Mouse (Mus musculus) embryonic facial prominence, embryonic 10.5 days (tissue): Measurements from ENCODE around the gene Rxra. TPM values are rescaled to one million over a fixed set of nuclear protein-coding genes. Genes with fewer than 3 reads are reported as not detected.

Experiments used
- DNase-seq: peaks from one replicate; pipeline ENCODE4 v3.0.0-alpha.2; 2017; ENCODE audit warnings: low spot score
- H3K27ac ChIP-seq: fragments of 300-500 bp; sonication (generic); replicated peaks from 2 replicates; pipeline ENCODE4 v1.5.1; 2016; ENCODE audit warnings: mild to moderate bottlenecking
- H3K27me3 ChIP-seq: fragments of 300-500 bp; sonication (generic); replicated peaks from 2 replicates; pipeline ENCODE4 v1.6.1; 2016; ENCODE audit warnings: low read depth, mild to moderate bottlenecking; ENCODE audit not compliant: poor library complexity, severe bottlenecking
- H3K36me3 ChIP-seq: fragments of 300-500 bp; sonication (generic); replicated peaks from 2 replicates; pipeline ENCODE4 v1.6.1; 2016; ENCODE audit warnings: mild to moderate bottlenecking, moderate library complexity
- H3K4me1 ChIP-seq: fragments of 300-500 bp; sonication (generic); 2 replicates; pipeline ENCODE4 v1.6.1; 2016
- H3K4me3 ChIP-seq: fragments of 300-500 bp; sonication (generic); 2 replicates; pipeline ENCODE4 v1.5.1; 2016; ENCODE audit warnings: mild to moderate bottlenecking, moderate library complexity
- H3K9me3 ChIP-seq: fragments of 300-500 bp; sonication (generic); 2 replicates; pipeline ENCODE4 v1.6.1; 2016; ENCODE audit warnings: mild to moderate bottlenecking
- WGBS: fragments of 180-500 bp; shearing (Covaris S2); methylation state at CpG from one replicate; pipeline ENCODE4 v1.1.7; 2016; 5-methylcytosine and 5-hydroxymethylcytosine counted together
- polyA plus RNA-seq: library from polyadenylated mRNA; unstranded; fragments of >200 nt; fragmentation: Nextera tagmentation; extraction: Ambion mirVana; gene quantifications from 2 replicates; pipeline ENCODE4 v1.2.1, GENCODE M21; 2016

Rxra gene
- polyA plus RNA-seq, 1 experiment from 2014 or later, result 9.3 TPM

- Histone ChIP-seq H3K27ac (no peak overlapping the region), H3K36me3 (no peaks in the 10 kb centered on the region), H3K27me3 (no peaks in the 10 kb centered on the region), H3K4me3 (no peak overlapping the region), H3K4me1 (peaks cover 22% of the 10 kb centered on the region), H3K9me3 (no peaks in the 10 kb centered on the region)
- no peak for DNase-seq
- 85% methylated on average over 9 of the region's 9 CpGs for WGBS
These were observed 103.1 kb downstream of the Rxra start for GRCm38 (mm10) chr2:27779291-27779866.

DNA sequence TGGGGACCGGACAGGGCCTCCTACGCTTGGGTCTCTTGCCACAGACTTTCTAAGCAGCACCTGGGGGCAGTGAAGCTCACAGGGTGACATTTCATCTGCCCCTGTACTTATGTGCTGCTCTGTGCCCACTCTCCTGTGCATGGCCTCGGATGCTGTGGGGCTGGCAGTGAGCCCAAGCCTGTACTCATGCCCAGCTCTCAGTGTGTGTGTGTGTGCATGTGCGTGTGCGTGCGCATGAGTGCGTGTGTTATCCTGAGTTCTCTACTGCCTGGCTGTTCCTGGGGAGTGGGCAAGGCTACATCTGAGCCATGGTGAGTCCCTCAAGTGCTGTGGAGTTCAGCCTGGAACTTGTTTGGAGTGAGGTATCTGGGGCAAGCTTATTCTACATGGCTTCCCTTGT lies 103.9 kb downstream of the Rxra start:
- Histone ChIP-seq H3K36me3 (no peaks in the 10 kb centered on the region), H3K27ac (no peak overlapping the region), H3K27me3 (no peaks in the 10 kb centered on the region), H3K9me3 (no peaks in the 10 kb centered on the region), H3K4me3 (no peak overlapping the region), H3K4me1 (peaks cover 15% of the 10 kb centered on the region)
- no peak for DNase-seq
- 91% methylated on average over 7 of the region's 7 CpGs for WGBS

- WGBS, result 91% methylated on average over 8 of the region's 8 CpGs
These were observed 109.1 kb downstream of the Rxra start for GRCm38 (mm10) chr2:27785363-27785762.

GRCm38 (mm10) chr2:27785973-27786417 lies 109.8 kb downstream of the Rxra start:
- Histone ChIP-seq H3K4me3 (no peak overlapping the region), H3K27me3 (no peaks in the 10 kb centered on the region), H3K27ac (no peak overlapping the region), H3K36me3 (no peaks in the 10 kb centered on the region), H3K9me3 (no peaks in the 10 kb centered on the region), H3K4me1 (0 out of 2 replicates have a peak, but pooled peaks cover 3% of the 10 kb centered on the region)
- DNase-seq, result no peak
- 84% methylated on average over 6 of the region's 6 CpGs for WGBS

More at GRCm38 (mm10) chr2:27785363-27785762, 109.1 kb downstream of the Rxra start:
- H3K36me3 ChIP-seq, result no peaks in the 10 kb centered on the region
- H3K27ac ChIP-seq, result no peak overlapping the region
- H3K4me3 ChIP-seq, result no peak overlapping the region
- H3K27me3 ChIP-seq, result no peaks in the 10 kb centered on the region
- 0 out of 2 replicates have a peak, but pooled peaks cover 3% of the 10 kb centered on the region for H3K4me1 ChIP-seq
- no peaks in the 10 kb centered on the region for H3K9me3 ChIP-seq
- DNase-seq, result no peak

- WGBS, result 83% methylated on average over 4 of the region's 4 CpGs
- Histone ChIP-seq H3K27me3 (no peaks in the 10 kb centered on the region), H3K27ac (no peak overlapping the region), H3K36me3 (no peaks in the 10 kb centered on the region), H3K4me3 (no peak overlapping the region), H3K9me3 (no peaks in the 10 kb centered on the region), H3K4me1 (no peaks in the 10 kb centered on the region)
- DNase-seq, result no peak
These were observed 115.3 kb downstream of the Rxra start for GRCm38 (mm10) chr2:27791571-27791970.

- Histone ChIP-seq H3K4me1 (peaks cover 7% of the 10 kb centered on the region; the same call in 1 of the 2 replicates), H3K27me3 (no peaks in the 10 kb centered on the region), H3K36me3 (no peaks in the 10 kb centered on the region), H3K4me3 (no peak overlapping the region), H3K9me3 (no peaks in the 10 kb centered on the region), H3K27ac (no peak overlapping the region)
- WGBS, result 78% methylated on average over 4 of the region's 4 CpGs
- DNase-seq, result no peak
These were observed 122.8 kb downstream of the Rxra start for GRCm38 (mm10) chr2:27799018-27799417.

DNA sequence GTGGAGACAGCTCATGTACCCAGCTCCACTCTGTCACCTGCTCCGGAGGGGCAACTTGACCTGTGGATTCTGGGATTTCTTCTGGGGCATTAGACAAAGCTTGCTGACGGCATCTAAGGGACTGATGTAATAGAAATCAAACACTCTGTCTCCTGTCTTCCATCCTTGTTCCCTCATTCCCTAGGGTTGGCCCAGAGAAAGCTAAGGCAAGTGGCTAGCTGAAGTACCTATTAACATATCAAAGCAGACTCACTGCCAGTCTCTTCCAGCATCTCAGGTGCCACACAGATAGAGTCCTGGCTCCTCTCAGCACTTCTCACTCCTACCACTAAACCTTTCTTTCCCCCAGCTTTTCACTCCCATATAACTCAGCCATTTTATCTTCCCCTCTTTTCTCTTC lies 124.8 kb downstream of the Rxra start:
- H3K27me3 ChIP-seq, result no peaks in the 10 kb centered on the region
- WGBS, result 82% methylated on average over 2 of the region's 2 CpGs
- H3K4me3 ChIP-seq, result no peak overlapping the region
- peaks cover 7% of the 10 kb centered on the region; the same call in 1 of the 2 replicates for H3K4me1 ChIP-seq
- no peak for DNase-seq
- H3K9me3 ChIP-seq, result no peaks in the 10 kb centered on the region
- no peak overlapping the region for H3K27ac ChIP-seq
- H3K36me3 ChIP-seq, result no peaks in the 10 kb centered on the region

GRCm38 (mm10) chr2:27802493-27802892 lies 126.3 kb downstream of the Rxra start:
- Histone ChIP-seq H3K27ac (peak overlapping the region; percentile 51; the same call in 1 of the 2 replicates), H3K4me1 (peaks cover 9% of the 10 kb centered on the region), H3K27me3 (no peaks in the 10 kb centered on the region), H3K9me3 (no peaks in the 10 kb centered on the region), H3K36me3 (no peaks in the 10 kb centered on the region), H3K4me3 (no peak overlapping the region)
- WGBS, result 57% methylated on average over 9 of the region's 9 CpGs
- no peak for DNase-seq

DNA sequence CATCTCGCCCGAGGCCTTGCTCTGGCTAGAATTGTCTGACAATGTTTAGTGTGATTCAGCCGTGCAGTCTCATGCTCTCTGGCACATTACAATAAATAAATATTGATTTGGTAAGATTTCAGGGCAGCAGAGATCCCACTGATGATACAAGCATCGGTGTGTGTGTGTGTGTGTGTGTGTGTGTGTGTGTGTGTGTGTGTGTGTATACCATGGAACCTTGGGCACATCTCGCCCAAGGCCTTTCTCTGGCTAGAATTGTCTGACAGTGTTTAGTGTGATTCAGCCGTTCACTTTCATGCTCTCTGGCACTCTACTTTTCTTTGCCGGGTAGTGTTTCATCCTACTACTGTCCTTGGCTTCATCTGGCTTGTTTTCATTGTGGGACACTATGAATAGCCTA lies 130.5 kb downstream of the Rxra start:
- Histone ChIP-seq H3K4me3 (no peak overlapping the region), H3K27me3 (no peaks in the 10 kb centered on the region), H3K36me3 (no peaks in the 10 kb centered on the region), H3K4me1 (peaks cover 16% of the 10 kb centered on the region), H3K9me3 (no peaks in the 10 kb centered on the region), H3K27ac (no peak overlapping the region)
- DNase-seq, result no peak
- 92% methylated on average over 7 of the region's 7 CpGs for WGBS

- 55% methylated on average over 3 of the region's 3 CpGs for WGBS
- Histone ChIP-seq H3K9me3 (no peaks in the 10 kb centered on the region), H3K4me3 (no peak overlapping the region), H3K27ac (no peak overlapping the region), H3K4me1 (peaks cover 11% of the 10 kb centered on the region), H3K36me3 (no peaks in the 10 kb centered on the region), H3K27me3 (no peaks in the 10 kb centered on the region)
- DNase-seq, result no peak
These were observed 131.4 kb downstream of the Rxra start for GRCm38 (mm10) chr2:27807684-27808083.

DNA sequence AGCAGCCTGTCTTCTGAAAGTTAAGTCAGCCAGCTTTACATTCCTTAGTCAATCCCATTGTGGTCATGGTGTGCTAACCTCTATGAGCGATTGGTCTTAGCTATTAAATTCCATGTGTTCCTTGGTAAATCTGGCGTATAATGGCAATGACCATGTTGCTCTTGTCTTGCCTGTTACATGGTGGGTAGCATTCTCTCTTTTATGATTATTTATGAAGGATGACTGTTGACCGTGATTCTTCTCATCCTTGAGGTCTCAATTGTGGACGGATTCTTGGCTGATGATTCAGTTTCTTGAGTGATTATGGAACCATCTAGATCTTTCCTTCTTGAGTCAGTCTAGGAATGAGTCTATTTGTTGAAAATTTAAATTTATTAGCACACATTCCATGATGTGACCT lies 133.7 kb downstream of the Rxra start:
- no peaks in the 10 kb centered on the region for H3K27me3 ChIP-seq
- WGBS, result 94% methylated on average over 4 of the region's 4 CpGs
- no peak overlapping the region for H3K27ac ChIP-seq
- no peak overlapping the region for H3K4me3 ChIP-seq
- peaks cover 25% of the 10 kb centered on the region for H3K4me1 ChIP-seq
- no peak for DNase-seq
- no peaks in the 10 kb centered on the region for H3K9me3 ChIP-seq
- no peaks in the 10 kb centered on the region for H3K36me3 ChIP-seq
